Mouse (Mus musculus) kidney, adult 9 months (tissue): ENCODE measurements at regions not wholly inside any gene's neighbourhood (a gene's known extent, or its start where the extent isn't known, plus 50 kb on each side); places are given as distances from the start of the nearest gene placed in this dataset.
"Not testable (repeated sequence)": the region's sequence is repeated elsewhere in the genome, so short reads cannot be mapped to it uniquely, and the experiment has no call there.

Source experiments
- DNase-seq: peaks from one replicate; pipeline ENCODE4 v3.0.0; 2022

- DNase-seq = no peak
These were observed 94.1 kb downstream of the Gm17521 start for GRCm38 (mm10) chrX:122935358-122935757.

GRCm38 (mm10) chrX:122892682-122893081 is 136.8 kb downstream of the Gm17521 start:
- no peak for DNase-seq

DNA sequence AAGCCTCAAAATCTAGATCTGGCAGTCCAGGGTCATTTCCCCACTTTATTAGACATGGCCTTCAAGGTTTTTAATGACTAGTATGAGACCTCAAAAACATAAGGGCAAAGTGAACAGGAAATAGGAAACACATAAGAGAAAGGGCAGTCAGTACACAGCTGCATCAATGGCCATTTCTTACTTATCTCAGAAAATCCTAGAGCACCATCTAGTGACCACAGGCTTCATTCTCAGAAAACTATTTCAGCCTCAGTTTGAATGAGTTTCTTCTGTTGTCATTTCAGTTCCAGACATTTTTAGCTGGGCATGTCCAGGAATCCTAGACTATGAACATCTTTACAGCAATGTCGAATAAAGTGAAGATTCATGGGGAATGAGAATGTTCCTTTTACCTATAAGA is 175.0 kb downstream of the Gm17521 start:
- DNase-seq = no peak

DNA sequence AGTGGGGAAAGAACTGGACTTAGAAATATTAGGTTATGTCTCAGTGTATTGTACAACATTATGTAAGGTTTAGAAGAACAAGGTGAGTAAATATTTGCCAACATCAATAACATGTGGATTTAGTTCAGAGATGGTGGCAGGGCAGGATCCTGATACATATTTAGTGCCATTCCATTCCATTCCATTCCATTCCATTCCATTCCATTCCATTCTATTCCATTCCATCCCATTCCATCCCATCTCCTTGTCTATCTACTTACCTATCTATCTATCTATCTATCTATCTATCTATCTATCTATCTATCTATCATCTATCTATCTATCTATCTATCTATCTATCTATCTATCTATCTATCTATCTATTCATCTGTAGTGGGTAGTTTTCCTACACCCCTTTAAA is 198.2 kb downstream of the Gm17521 start:
- not testable (repeated sequence) for DNase-seq

GRCm38 (mm10) chrX:122826035-122826434 is 203.4 kb downstream of the Gm17521 start:
- peak; percentile 1 for DNase-seq
